Mouse (Mus musculus) urinary bladder, adult 18-20 months (tissue): Measurements from ENCODE around the gene Zc3h7b.

Source experiments
- DNase-seq, 2 experiments: peaks; one replicate each; pipeline ENCODE4 v3.0.0; 2022; ENCODE audit warnings: low spot score in 2 of 2, mixed read lengths in 2 of 2

The Zc3h7b gene

GRCm38 (mm10) chr15:81814716-81815370 lies 70.0 kb downstream of the Zc3h7b start:
- DNase-seq: no peak

GRCm38 (mm10) chr15:81818404-81818803 lies 73.5 kb downstream of the Zc3h7b start:
- DNase-seq: no peak

- no peak for DNase-seq
Measured at GRCm38 (mm10) chr15:81822631-81823030, 77.8 kb downstream of the Zc3h7b start.

- DNase-seq: no peak
Measured at GRCm38 (mm10) chr15:81824832-81825231, 80.0 kb downstream of the Zc3h7b start.

- DNase-seq: no peak
Measured at GRCm38 (mm10) chr15:81828426-81829207, 83.8 kb downstream of the Zc3h7b start.

- no peak for DNase-seq
Measured at GRCm38 (mm10) chr15:81829208-81829580, 84.3 kb downstream of the Zc3h7b start.

GRCm38 (mm10) chr15:81830530-81830929 lies 85.7 kb downstream of the Zc3h7b start:
- DNase-seq: no peak

GRCm38 (mm10) chr15:81831136-81831825 lies 86.4 kb downstream of the Zc3h7b start:
- DNase-seq: peak; percentile 74 to 80

GRCm38 (mm10) chr15:81832219-81832618 lies 87.4 kb downstream of the Zc3h7b start:
- DNase-seq: no peak

GRCm38 (mm10) chr15:81833481-81833880 lies 88.6 kb downstream of the Zc3h7b start:
- no peak for DNase-seq

GRCm38 (mm10) chr15:81834171-81834841 lies 89.4 kb downstream of the Zc3h7b start:
- no peak for DNase-seq

- DNase-seq: no peak
Measured at GRCm38 (mm10) chr15:81835007-81835880, 90.4 kb downstream of the Zc3h7b start.

GRCm38 (mm10) chr15:81836124-81836821 lies 91.4 kb downstream of the Zc3h7b start:
- peak; percentile 44 to 83 for DNase-seq

- DNase-seq: no peak
Measured at GRCm38 (mm10) chr15:81836966-81837920, 92.4 kb downstream of the Zc3h7b start.

GRCm38 (mm10) chr15:81838554-81839235 lies 93.8 kb downstream of the Zc3h7b start:
- DNase-seq: no peak

GRCm38 (mm10) chr15:81839634-81840033 lies 94.8 kb downstream of the Zc3h7b start:
- DNase-seq: peak in 1 of 2 experiments; percentile 63

- DNase-seq: no peak
Measured at GRCm38 (mm10) chr15:81840306-81840705, 95.4 kb downstream of the Zc3h7b start.

- DNase-seq: no peak
Measured at GRCm38 (mm10) chr15:81842275-81842674, 97.4 kb downstream of the Zc3h7b start.
